Mouse (Mus musculus) CH12.LX (cell line): ENCODE measurements at regions not wholly inside any gene's neighbourhood (a gene's known extent, or its start where the extent isn't known, plus 50 kb on each side); places are given as distances from the start of the nearest gene placed in this dataset.

Experiments
- DNase-seq: peaks from one replicate; pipeline ENCODE4 v3.0.0-alpha.2; 2013; ENCODE audit errors: extremely low read depth
- H3K27ac ChIP-seq: 2 replicates; pipeline ENCODE4 v1.5.1; 2012; ENCODE audit warnings: low read depth, mild to moderate bottlenecking, control low read depth, moderate library complexity; ENCODE audit not compliant: insufficient read depth
- H3K27me3 ChIP-seq: replicated peaks from 2 replicates; pipeline ENCODE3; 2012; ENCODE audit warnings: inconsistent platforms
- H3K36me3 ChIP-seq, 2 experiments: replicated peaks in 1 of 2; 2 replicates each; pipeline versions ENCODE3 to v1.6.1; 2012; ENCODE audit warnings: inconsistent platforms in 1 of 2, low read length in 1 of 2, mild to moderate bottlenecking in 1 of 2, mixed read lengths in 1 of 2, moderate library complexity in 1 of 2; ENCODE audit not compliant: control insufficient read depth in 1 of 2, insufficient read depth in 1 of 2
- H3K4me1 ChIP-seq, 2 experiments: 2 replicates each; pipeline ENCODE4 v1.6.1; 2012; ENCODE audit warnings: inconsistent platforms in 1 of 2, moderate library complexity in 1 of 2; ENCODE audit not compliant: insufficient read depth in 2 of 2, control insufficient read depth in 1 of 2
- H3K4me2 ChIP-seq: 2 replicates; pipeline ENCODE4 v1.6.1; 2012; ENCODE audit warnings: low read depth, mild to moderate bottlenecking, control low read depth; ENCODE audit not compliant: poor library complexity, insufficient read depth, severe bottlenecking
- H3K4me3 ChIP-seq, 3 experiments: fragments of 150-350 bp in 1 of 3; sonication (generic) in 1 of 3; replicated peaks in 1 of 3; 2 replicates each; pipeline versions ENCODE3 to v1.5.1; 2011 to 2012; ENCODE audit warnings: low read depth in 2 of 3, low read length in 2 of 3, mild to moderate bottlenecking in 2 of 3, moderate library complexity in 2 of 3, control low read depth in 1 of 3, improper control_type of control experiment in 1 of 3, inconsistent platforms in 1 of 3, mixed read lengths in 1 of 3; ENCODE audit not compliant: poor library complexity in 1 of 3
- H3K79me2 ChIP-seq: replicated peaks from 2 replicates; pipeline ENCODE4 v1.6.1; 2012; ENCODE audit warnings: mild to moderate bottlenecking, moderate library complexity; ENCODE audit not compliant: control insufficient read depth, poor library complexity, insufficient read depth, severe bottlenecking; ENCODE audit errors: extremely low read depth
- H3K9ac ChIP-seq: 2 replicates; pipeline ENCODE4 v1.6.1; 2012; ENCODE audit warnings: low read depth, mild to moderate bottlenecking, control low read depth, moderate library complexity; ENCODE audit not compliant: insufficient read depth
- H3K9me3 ChIP-seq: replicated peaks from 2 replicates; pipeline ENCODE3; 2012; ENCODE audit warnings: low read length, inconsistent platforms, mixed read lengths
- CHD2 ChIP-seq: IDR thresholded peaks from 2 replicates; pipeline ENCODE4 v1.6.1; 2011; ENCODE audit warnings: low read length, improper control_type of control experiment
- E2F4 ChIP-seq: IDR thresholded peaks from 2 replicates; pipeline ENCODE4 v1.6.1; 2011; ENCODE audit warnings: low read depth, low read length, improper control_type of control experiment; ENCODE audit not compliant: insufficient replicate concordance
- ELF1 ChIP-seq: IDR thresholded peaks from 2 replicates; pipeline ENCODE4 v1.6.1; 2014; ENCODE audit warnings: low read depth, mild to moderate bottlenecking, inconsistent platforms, low read length, improper control_type of control experiment
- MAX ChIP-seq: IDR thresholded peaks from 2 replicates; pipeline ENCODE4 v1.6.1; 2011; ENCODE audit warnings: low read length, improper control_type of control experiment
- MAZ ChIP-seq: IDR thresholded peaks from 2 replicates; pipeline ENCODE4 v1.6.1; 2012; ENCODE audit warnings: low read depth, mild to moderate bottlenecking, inconsistent platforms, low read length, improper control_type of control experiment, moderate library complexity
- MEF2A ChIP-seq: IDR thresholded peaks from 2 replicates; pipeline ENCODE4 v1.6.1; 2014; ENCODE audit warnings: low read depth, mild to moderate bottlenecking, inconsistent platforms, low read length, improper control_type of control experiment, borderline replicate concordance
- MYC ChIP-seq: IDR thresholded peaks from 2 replicates; pipeline ENCODE4 v1.6.1; 2011; ENCODE audit warnings: low read depth, mild to moderate bottlenecking, improper control_type of control experiment, low read length
- PAX5 ChIP-seq: IDR thresholded peaks from 2 replicates; pipeline ENCODE4 v1.6.1; 2012; ENCODE audit warnings: low read length, inconsistent platforms, mixed read lengths
- POLR2AphosphoS2 ChIP-seq: IDR thresholded peaks from 2 replicates; pipeline ENCODE4 v1.6.1; 2011; ENCODE audit warnings: low read depth, low read length, improper control_type of control experiment
- RAD21 ChIP-seq: IDR thresholded peaks from 2 replicates; pipeline ENCODE4 v1.6.1; 2011; ENCODE audit warnings: low read depth, mild to moderate bottlenecking, low read length, improper control_type of control experiment, moderate library complexity
- SIN3A ChIP-seq: IDR thresholded peaks from 2 replicates; pipeline ENCODE4 v1.6.1; 2012; ENCODE audit warnings: low read length, improper control_type of control experiment, inconsistent platforms
- SMC3 ChIP-seq: IDR thresholded peaks from 2 replicates; pipeline ENCODE4 v1.6.1; 2011; ENCODE audit warnings: low read depth, low read length, improper control_type of control experiment
- TBP ChIP-seq: conservative IDR thresholded peaks from 2 replicates; pipeline ENCODE4 v1.6.1; 2011; ENCODE audit warnings: low read depth, low read length, improper control_type of control experiment
- USF1 ChIP-seq: IDR thresholded peaks from 2 replicates; pipeline ENCODE4 v1.6.1; 2014; ENCODE audit warnings: low read depth, mild to moderate bottlenecking, inconsistent platforms, low read length, improper control_type of control experiment
- USF2 ChIP-seq: conservative IDR thresholded peaks from 2 replicates; pipeline ENCODE4 v1.6.1; 2011; ENCODE audit warnings: low read depth, low read length, improper control_type of control experiment
- ZNF384 ChIP-seq: IDR thresholded peaks from 2 replicates; pipeline ENCODE4 v1.6.1; 2012; ENCODE audit warnings: low read depth, low read length, improper control_type of control experiment, inconsistent platforms
- dilution Hi-C: fragments of 300-500 bp; cut with MboI; formaldehyde crosslinking; loops from 2 replicates; pipeline ENCODE4 v1.14.3; 2020; ENCODE audit warnings: low sequenced_read_pairs; ENCODE audit not compliant: extremely low pct_unique_long_range_greater_than_20kb, extremely low pct_ligation_motif_present
- in situ Hi-C: fragments of 300-500 bp; cut with MboI; formaldehyde crosslinking; loops from 3 replicates; pipeline ENCODE4 v1.14.3; 2019; ENCODE audit warnings: low sequenced_read_pairs, low pct_ligation_motif_present, low pct_unique_long_range_greater_than_20kb, mixed read lengths

DNA sequence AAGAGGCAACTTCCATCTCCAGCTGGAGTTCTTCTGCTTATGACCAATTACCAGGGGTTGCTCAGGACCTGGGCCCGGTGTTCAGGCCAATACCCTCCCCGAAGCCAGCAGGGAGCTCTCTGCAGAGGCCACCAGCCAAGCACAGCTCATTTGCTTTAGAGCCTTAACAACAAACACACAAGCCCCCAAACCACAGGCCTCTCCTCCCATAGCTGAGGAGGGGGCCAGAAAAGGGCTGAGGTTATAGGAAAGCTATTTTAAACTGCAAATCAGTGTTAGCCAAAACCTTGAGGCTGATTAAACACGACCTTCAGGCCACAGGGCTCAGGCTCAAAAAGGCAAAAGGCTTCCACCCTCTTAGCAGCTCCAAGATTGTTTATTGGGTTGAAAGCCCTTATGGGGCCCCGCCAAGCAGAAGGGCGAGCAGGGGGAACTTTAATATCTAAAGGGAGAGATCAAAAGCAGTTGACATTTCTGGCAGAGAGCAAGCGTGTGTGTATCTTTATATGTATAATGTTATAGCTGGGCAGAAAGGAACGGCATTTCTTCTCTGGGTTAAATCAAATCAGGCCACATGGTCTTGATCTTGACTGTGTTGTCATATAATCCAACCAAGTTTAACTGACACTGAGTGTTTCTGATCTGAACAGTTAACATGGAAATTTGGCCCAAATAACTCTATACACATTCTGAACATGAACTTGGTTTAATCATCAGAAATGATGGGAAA lies 148.3 kb downstream of the Irx5 start:
- in situ Hi-C loops: no loop called here
- no peaks in the 10 kb centered on the region for H3K79me2 ChIP-seq
- no peaks in the 10 kb centered on the region for H3K36me3 ChIP-seq
- TF ChIP-seq MAX (no peak), PAX5 (no peak), CHD2 (no peak)
- H3K4me3 ChIP-seq: no peak overlapping the region
- dilution Hi-C loops: no loop called here
- H3K27me3 ChIP-seq: no peaks in the 10 kb centered on the region
- H3K9ac ChIP-seq: no peak overlapping the region
- H3K4me2 ChIP-seq: no peak overlapping the region
- no peak for DNase-seq
- H3K9me3 ChIP-seq: peaks cover 94% of the 10 kb centered on the region
- H3K4me1 ChIP-seq: no peaks in the 10 kb centered on the region
- no peak overlapping the region for H3K27ac ChIP-seq

DNA sequence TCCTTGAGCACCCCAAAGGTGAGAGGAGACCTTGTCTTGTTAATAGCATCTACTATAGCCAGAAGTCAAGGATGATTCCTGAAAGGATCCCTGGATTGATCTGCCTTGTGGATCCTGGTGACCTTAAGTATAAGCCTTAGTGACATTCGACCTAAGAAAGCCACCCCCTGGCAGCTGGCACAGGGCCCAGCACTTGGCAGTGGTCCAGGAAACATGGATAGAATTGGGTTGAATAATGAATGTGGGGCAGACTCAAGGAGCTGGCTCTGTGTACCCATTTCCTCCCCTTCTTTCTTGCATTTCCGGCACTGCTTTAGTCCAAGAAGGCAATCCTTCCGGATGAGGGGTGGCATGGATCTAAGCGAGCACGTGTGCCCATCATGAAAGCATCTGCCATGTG lies 149.0 kb downstream of the Irx5 start:
- TF ChIP-seq SMC3 (no peak), ELF1 (no peak), MYC (no peak), ZNF384 (no peak), RAD21 (no peak), POLR2AphosphoS2 (no peak), MAZ (no peak), TBP (no peak)
- TF ChIP-seq, all 38 proteins: peak for 0
- no peak overlapping the region for H3K27ac ChIP-seq
- in situ Hi-C loops: no loop called here
- H3K9ac ChIP-seq: no peak overlapping the region
- peaks cover 93% of the 10 kb centered on the region for H3K9me3 ChIP-seq
- H3K79me2 ChIP-seq: no peaks in the 10 kb centered on the region
- dilution Hi-C loops: no loop called here
- H3K4me3 ChIP-seq: no peak overlapping the region
- no peak for DNase-seq
- H3K4me2 ChIP-seq: no peak overlapping the region
- no peaks in the 10 kb centered on the region for H3K4me1 ChIP-seq
- H3K36me3 ChIP-seq: no peaks in the 10 kb centered on the region
- H3K27me3 ChIP-seq: no peaks in the 10 kb centered on the region

DNA sequence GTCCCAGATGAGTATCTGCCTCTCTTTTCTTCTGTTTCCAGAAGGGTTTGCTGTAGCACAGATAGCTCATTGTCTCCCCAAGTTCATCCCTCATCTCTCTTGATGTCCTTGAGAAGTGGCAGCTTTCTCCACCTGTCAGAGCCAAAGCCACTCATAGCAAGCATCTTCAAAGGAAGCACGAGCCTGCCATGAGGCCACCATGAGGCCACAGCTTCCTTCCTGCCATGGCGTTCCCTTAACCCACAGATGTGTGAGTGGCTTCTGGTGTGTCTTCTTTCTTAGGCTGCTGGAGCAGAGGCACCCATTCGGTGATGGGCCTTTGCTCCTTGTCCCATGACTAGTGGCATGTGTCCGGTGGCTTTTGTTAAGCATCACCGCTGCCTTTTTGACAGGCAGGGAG lies 149.5 kb downstream of the Irx5 start:
- Histone ChIP-seq H3K36me3 (no peaks in the 10 kb centered on the region), H3K4me2 (no peak overlapping the region)
- TF ChIP-seq USF2: no peak
- no peak for TF ChIP-seq SIN3A
- TF ChIP-seq PAX5: no peak
- no peak for TF ChIP-seq TBP
- no peak for TF ChIP-seq E2F4
- no peak for TF ChIP-seq SMC3
- TF ChIP-seq POLR2AphosphoS2: no peak
- TF ChIP-seq MEF2A: no peak
- no peak for TF ChIP-seq USF1
- TF ChIP-seq MYC: no peak
- TF ChIP-seq, all 38 proteins: peak for 0
- Histone ChIP-seq H3K4me1 (no peaks in the 10 kb centered on the region), H3K79me2 (no peaks in the 10 kb centered on the region), H3K4me3 (no peak overlapping the region), H3K27ac (no peak overlapping the region), H3K9ac (no peak overlapping the region), H3K27me3 (no peaks in the 10 kb centered on the region), H3K9me3 (peaks cover 93% of the 10 kb centered on the region)
- DNase-seq: no peak
- in situ Hi-C loops (no loop called here), dilution Hi-C loops (no loop called here)
